Mouse (Mus musculus) liver, embryonic 12.5 days (tissue): ENCODE measurements around the gene Vpreb2. TPM values are rescaled to one million over a fixed set of nuclear protein-coding genes. Genes with fewer than 3 reads are reported as not detected.
A peak's percentile ranks its signal among the peaks of the same experiment; 100 is the strongest.

ENCODE experiments used
- ATAC-seq: fragments of 200-750 bp; cut with Nextera tagmentation; 2 replicates; pipeline ENCODE4 v1.8.0; 2017; ENCODE audit warnings: moderate number of reproducible peaks, mild to moderate bottlenecking, moderate library complexity
- H3K27ac ChIP-seq: fragments of 300-500 bp; sonication (generic); 2 replicates; pipeline ENCODE4 v1.5.1; 2016; ENCODE audit warnings: mild to moderate bottlenecking
- H3K27me3 ChIP-seq: fragments of 300-500 bp; sonication (generic); replicated peaks from 2 replicates; pipeline ENCODE4 v1.6.1; 2016; ENCODE audit warnings: mild to moderate bottlenecking, moderate library complexity
- H3K36me3 ChIP-seq: fragments of 300-500 bp; sonication (generic); 2 replicates; pipeline ENCODE4 v1.6.1; 2016; ENCODE audit warnings: mild to moderate bottlenecking, moderate library complexity
- H3K4me1 ChIP-seq: fragments of 300-500 bp; sonication (generic); 2 replicates; pipeline ENCODE4 v1.6.1; 2016
- H3K4me2 ChIP-seq: fragments of 300-500 bp; sonication (generic); 2 replicates; pipeline ENCODE4 v1.6.1; 2016; ENCODE audit warnings: mild to moderate bottlenecking, moderate library complexity
- H3K4me3 ChIP-seq: fragments of 300-500 bp; sonication (generic); 2 replicates; pipeline ENCODE4 v1.5.1; 2016; ENCODE audit warnings: mild to moderate bottlenecking, moderate library complexity
- H3K9ac ChIP-seq: fragments of 300-500 bp; sonication (generic); 2 replicates; pipeline ENCODE4 v1.6.1; 2016; ENCODE audit warnings: mild to moderate bottlenecking, moderate library complexity
- H3K9me3 ChIP-seq: fragments of 300-500 bp; sonication (generic); replicated peaks from 2 replicates; pipeline ENCODE4 v1.6.1; 2016; ENCODE audit warnings: mild to moderate bottlenecking, moderate library complexity
- WGBS: fragments of 180-500 bp; shearing (Covaris S2); methylation state at CpG from one replicate; pipeline ENCODE4 v1.1.7; 2016; ENCODE audit not compliant: insufficient replicate concordance; 5-methylcytosine and 5-hydroxymethylcytosine counted together
- polyA plus RNA-seq: library from polyadenylated mRNA; unstranded; fragments of >200 nt; fragmentation: Nextera tagmentation; extraction: Ambion mirVana; gene quantifications from 2 replicates; pipeline ENCODE4 v1.2.1, GENCODE M21; 2016

Vpreb2 gene
- polyA plus RNA-seq, result not detected in 2 replicates

DNA sequence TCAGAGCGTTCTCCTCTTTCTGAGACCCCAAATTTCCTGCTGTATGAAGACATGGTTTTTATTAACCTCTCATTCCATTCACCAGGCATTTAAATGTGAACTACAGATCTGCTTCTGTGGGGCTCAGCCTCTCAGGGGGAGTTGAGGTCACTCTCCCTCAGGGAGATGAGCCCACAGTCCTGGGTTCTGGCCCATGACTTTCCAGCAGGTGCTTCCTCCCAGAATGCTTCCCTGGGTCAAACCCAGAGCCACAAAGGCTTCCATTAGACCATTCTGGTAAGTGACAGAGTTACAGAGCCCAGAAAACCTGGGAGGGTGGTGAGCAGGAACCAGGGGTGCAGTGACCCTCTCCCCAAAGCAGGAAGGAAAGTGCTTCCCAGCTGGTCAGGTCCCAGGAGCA lies at the start of gene Vpreb2:
Gene Vpreb2 (plus strand): TSS at position 301 of the 400 bp plus-strand sequence.
- Histone ChIP-seq H3K4me1 (peaks cover 14% of the 10 kb centered on the region), H3K27me3 (0 out of 2 replicates have a peak, but pooled peaks cover 8% of the 10 kb centered on the region), H3K9me3 (no peaks in the 10 kb centered on the region), H3K36me3 (no peaks in the 10 kb centered on the region), H3K27ac (no peak within 1 kb of the TSS), H3K4me2 (no peak within 1 kb of the TSS), H3K4me3 (no peak within 1 kb of the TSS), H3K9ac (no peak within 1 kb of the TSS)
- ATAC-seq, result no peak
- 54% methylated on average over 1 of the region's 1 CpGs for WGBS

DNA sequence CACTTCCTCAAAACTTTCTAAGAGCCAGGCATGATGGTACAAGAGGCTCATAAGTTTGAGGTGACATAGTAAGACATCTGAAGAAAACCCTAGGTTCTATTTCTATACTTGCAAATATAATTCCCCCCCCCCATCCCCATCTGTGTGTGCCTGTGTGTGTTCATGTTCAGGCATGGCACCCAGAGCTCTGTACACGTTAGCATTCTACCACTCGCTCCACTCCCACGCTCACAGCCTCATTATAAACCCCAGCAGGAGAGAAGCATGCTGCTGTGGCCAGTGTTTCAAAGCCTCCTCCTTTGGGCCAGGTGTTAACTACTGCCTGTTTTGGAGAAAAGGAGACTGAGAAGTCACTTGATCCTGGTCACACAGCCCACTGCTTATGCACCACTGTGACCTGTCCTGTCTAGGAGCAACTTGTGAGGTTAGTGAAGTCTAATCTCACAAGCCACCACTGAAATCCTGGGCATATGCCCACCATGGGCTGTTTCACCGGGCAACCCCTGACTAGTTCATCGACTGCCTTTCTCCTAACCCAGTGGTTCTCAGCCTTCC lies 48.2 kb upstream of the Vpreb2 start:
- no peak for ATAC-seq
- H3K4me2 ChIP-seq, result no peak overlapping the region
- no peak overlapping the region for H3K9ac ChIP-seq
- no peaks in the 10 kb centered on the region for H3K27me3 ChIP-seq
- peak overlapping the region; percentile 6; the same call in 1 of the 2 replicates for H3K27ac ChIP-seq
- H3K4me3 ChIP-seq, result no peak overlapping the region
- no peaks in the 10 kb centered on the region for H3K9me3 ChIP-seq
- WGBS, result 77% methylated on average over 5 of the region's 5 CpGs
- H3K36me3 ChIP-seq, result no peaks in the 10 kb centered on the region
- H3K4me1 ChIP-seq, result peaks cover 53% of the 10 kb centered on the region

GRCm38 (mm10) chr16:17933594-17934444 lies 46.4 kb upstream of the Vpreb2 start:
- Histone ChIP-seq H3K27me3 (no peaks in the 10 kb centered on the region; the same call in 1 of the 2 replicates), H3K4me2 (peak overlapping the region; percentile 25; the same call in 1 of the 2 replicates), H3K4me3 (no peak overlapping the region), H3K36me3 (no peaks in the 10 kb centered on the region), H3K9ac (peak overlapping the region; percentile 33), H3K9me3 (no peaks in the 10 kb centered on the region), H3K4me1 (peaks cover 53% of the 10 kb centered on the region), H3K27ac (peak overlapping the region; percentile 86)
- peak; percentile 77 for ATAC-seq
- 22% methylated on average over 9 of the region's 9 CpGs for WGBS

- 36% methylated on average over 3 of the region's 3 CpGs for WGBS
- Histone ChIP-seq H3K27ac (peak overlapping the region; percentile 86), H3K9me3 (no peaks in the 10 kb centered on the region), H3K27me3 (no peaks in the 10 kb centered on the region; the same call in 1 of the 2 replicates), H3K4me1 (peaks cover 53% of the 10 kb centered on the region), H3K4me2 (no peak overlapping the region), H3K9ac (peak overlapping the region; percentile 33; the same call in 1 of the 2 replicates), H3K4me3 (no peak overlapping the region), H3K36me3 (no peaks in the 10 kb centered on the region)
- ATAC-seq, result no peak
Measured at GRCm38 (mm10) chr16:17934445-17934910, 45.8 kb upstream of the Vpreb2 start.

GRCm38 (mm10) chr16:17936776-17937175 lies 43.5 kb upstream of the Vpreb2 start:
- Histone ChIP-seq H3K4me2 (no peak overlapping the region), H3K4me1 (peaks cover 52% of the 10 kb centered on the region), H3K4me3 (no peak overlapping the region), H3K36me3 (no peaks in the 10 kb centered on the region), H3K27me3 (no peaks in the 10 kb centered on the region; the same call in 1 of the 2 replicates), H3K9me3 (no peaks in the 10 kb centered on the region), H3K9ac (no peak overlapping the region), H3K27ac (no peak overlapping the region)
- 76% methylated on average over 10 of the region's 10 CpGs for WGBS
- no peak for ATAC-seq

DNA sequence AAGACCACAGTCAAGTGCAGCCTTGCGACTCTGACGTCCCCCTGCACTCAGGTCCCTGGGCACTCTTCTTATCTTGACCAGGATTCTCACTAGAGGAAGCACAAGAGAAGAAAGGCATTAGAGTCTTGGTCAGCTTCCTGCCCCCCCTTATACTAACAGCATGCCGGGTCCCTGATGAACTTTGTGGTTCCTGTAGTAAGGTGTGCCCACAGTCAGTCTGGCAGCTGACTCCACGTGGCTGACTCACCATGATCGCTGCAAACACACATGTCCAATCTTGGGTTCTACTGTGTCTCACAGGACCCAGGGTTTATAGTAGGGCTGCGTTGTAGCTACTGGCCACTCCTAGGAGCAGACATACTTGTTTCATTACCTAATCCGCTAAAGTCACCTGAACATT lies 42.0 kb upstream of the Vpreb2 start:
- Histone ChIP-seq H3K9ac (0 out of 2 replicates have a peak overlapping the region, but pooled peaks have one; percentile 47), H3K27ac (peak overlapping the region; percentile 87), H3K4me2 (peak overlapping the region; percentile 57)

GRCm38 (mm10) chr16:17938821-17939220 lies 41.4 kb upstream of the Vpreb2 start:
- H3K27ac ChIP-seq, result peak overlapping the region; percentile 87
- peak overlapping the region; percentile 47 for H3K9ac ChIP-seq
- peak; percentile 89 for ATAC-seq
- H3K4me3 ChIP-seq, result no peak overlapping the region
- H3K9me3 ChIP-seq, result no peaks in the 10 kb centered on the region
- peak overlapping the region; percentile 57 for H3K4me2 ChIP-seq
- WGBS, result 7% methylated on average over 7 of the region's 7 CpGs
- H3K27me3 ChIP-seq, result no peaks in the 10 kb centered on the region; the same call in 1 of the 2 replicates
- no peaks in the 10 kb centered on the region for H3K36me3 ChIP-seq
- peaks cover 41% of the 10 kb centered on the region for H3K4me1 ChIP-seq

More for the DNA sequence above, 42.0 kb upstream of the Vpreb2 start:
- WGBS, result 30% methylated on average over 7 of the region's 7 CpGs
- no peak for ATAC-seq
- no peaks in the 10 kb centered on the region; the same call in 1 of the 2 replicates for H3K27me3 ChIP-seq
- no peaks in the 10 kb centered on the region for H3K36me3 ChIP-seq
- no peak overlapping the region for H3K4me3 ChIP-seq
- no peaks in the 10 kb centered on the region for H3K9me3 ChIP-seq
- peaks cover 48% of the 10 kb centered on the region for H3K4me1 ChIP-seq

GRCm38 (mm10) chr16:17939255-17939751 lies 40.9 kb upstream of the Vpreb2 start:
- Histone ChIP-seq H3K36me3 (no peaks in the 10 kb centered on the region), H3K27ac (peak overlapping the region; percentile 87), H3K4me1 (peaks cover 36% of the 10 kb centered on the region), H3K9me3 (no peaks in the 10 kb centered on the region), H3K9ac (peak overlapping the region; percentile 47), H3K27me3 (no peaks in the 10 kb centered on the region; the same call in 1 of the 2 replicates), H3K4me3 (no peak overlapping the region), H3K4me2 (peak overlapping the region; percentile 57)
- 21% methylated on average over 9 of the region's 9 CpGs for WGBS
- peak; percentile 89 for ATAC-seq

- Histone ChIP-seq H3K27ac (no peak overlapping the region), H3K4me3 (no peak overlapping the region), H3K36me3 (no peaks in the 10 kb centered on the region), H3K4me1 (peaks cover 12% of the 10 kb centered on the region), H3K27me3 (no peaks in the 10 kb centered on the region), H3K9me3 (no peaks in the 10 kb centered on the region), H3K4me2 (no peak overlapping the region), H3K9ac (no peak overlapping the region)
- WGBS, result 63% methylated on average over 8 of the region's 8 CpGs
- ATAC-seq, result no peak
Measured at GRCm38 (mm10) chr16:17943466-17943865, 36.8 kb upstream of the Vpreb2 start.

DNA sequence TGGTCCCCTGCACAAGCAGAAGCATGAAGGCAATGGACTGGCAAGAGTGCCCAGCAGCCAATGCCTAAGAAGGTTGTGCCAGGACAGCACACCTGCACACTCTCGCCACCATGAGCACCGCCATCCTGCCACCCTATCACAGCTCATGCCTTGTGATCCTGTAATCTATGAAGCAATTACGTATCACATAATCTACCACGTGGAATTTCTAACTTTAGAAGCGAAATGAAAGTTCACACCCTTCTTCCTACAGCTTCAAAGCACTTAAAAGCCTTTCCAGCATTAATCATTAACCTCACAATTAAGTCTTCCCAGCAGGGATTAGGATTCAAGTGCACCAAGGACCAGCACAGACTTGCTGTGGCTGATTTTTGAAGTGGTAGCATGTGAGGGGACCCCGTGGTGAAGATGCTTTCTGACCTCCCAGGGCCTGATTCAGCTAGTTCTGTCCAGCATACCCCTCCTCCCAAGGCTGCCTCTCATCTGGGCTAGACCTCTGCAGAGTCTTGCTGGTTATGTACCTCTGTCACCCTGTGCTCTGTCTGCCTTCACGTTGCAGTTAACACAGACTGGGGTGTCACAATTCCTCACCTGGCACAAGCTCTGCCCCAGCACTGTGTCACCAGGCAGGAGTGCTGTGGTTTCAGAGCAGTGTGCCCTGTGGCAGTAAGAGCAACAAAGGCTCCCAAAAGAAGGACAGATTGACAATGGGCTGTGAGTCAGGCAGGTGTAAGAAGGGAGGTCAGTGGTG lies 35.0 kb upstream of the Vpreb2 start:
- Histone ChIP-seq H3K9me3 (no peaks in the 10 kb centered on the region), H3K9ac (no peak overlapping the region), H3K4me3 (no peak overlapping the region), H3K4me1 (no peaks in the 10 kb centered on the region), H3K36me3 (no peaks in the 10 kb centered on the region), H3K27ac (no peak overlapping the region), H3K27me3 (0 out of 2 replicates have a peak, but pooled peaks cover 4% of the 10 kb centered on the region), H3K4me2 (no peak overlapping the region)
- ATAC-seq, result no peak
- WGBS, result 52% methylated on average over 7 of the region's 7 CpGs

DNA sequence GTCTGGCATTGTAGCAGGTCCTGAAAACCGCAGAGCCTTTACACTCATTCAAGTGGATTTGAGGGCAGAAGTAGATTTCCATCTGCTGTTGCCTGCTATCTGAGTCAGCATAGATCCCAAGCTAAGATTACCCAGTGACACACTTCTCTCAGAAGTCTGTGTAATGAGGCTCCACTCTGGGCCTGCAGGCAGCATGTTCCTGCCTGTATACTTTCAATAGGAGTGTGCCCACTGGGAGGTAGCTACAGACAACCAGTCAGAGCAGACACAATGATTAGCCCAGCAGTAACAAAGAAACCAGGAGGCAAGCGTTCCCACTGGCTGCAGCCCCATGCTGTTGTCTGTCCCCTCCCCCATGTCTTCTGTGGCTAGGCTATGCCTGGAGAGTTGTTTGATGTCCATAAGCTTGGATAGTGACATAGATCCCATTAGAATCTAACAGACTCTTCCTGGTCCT lies 30.8 kb upstream of the Vpreb2 start:
- no peak overlapping the region for H3K4me3 ChIP-seq
- 0 out of 2 replicates have a peak, but pooled peaks cover 3% of the 10 kb centered on the region for H3K4me1 ChIP-seq
- H3K27ac ChIP-seq, result no peak overlapping the region
- H3K9me3 ChIP-seq, result no peaks in the 10 kb centered on the region
- no peak overlapping the region for H3K9ac ChIP-seq
- no peaks in the 10 kb centered on the region for H3K36me3 ChIP-seq
- ATAC-seq, result no peak
- no peak overlapping the region for H3K4me2 ChIP-seq
- H3K27me3 ChIP-seq, result 0 out of 2 replicates have a peak, but pooled peaks cover 4% of the 10 kb centered on the region
- 40% methylated on average over 2 of the region's 2 CpGs for WGBS
